Mouse (Mus musculus) right cerebral cortex, postnatal 25 days (tissue): ENCODE results near the gene Apon.
"Not testable (repeated sequence)": the region's sequence is repeated elsewhere in the genome, so short reads cannot be mapped to it uniquely, and the experiment has no call there.

ENCODE experiments used
- DNase-seq: peaks from one replicate; pipeline ENCODE4 v3.0.0; 2022

The Apon gene

DNA sequence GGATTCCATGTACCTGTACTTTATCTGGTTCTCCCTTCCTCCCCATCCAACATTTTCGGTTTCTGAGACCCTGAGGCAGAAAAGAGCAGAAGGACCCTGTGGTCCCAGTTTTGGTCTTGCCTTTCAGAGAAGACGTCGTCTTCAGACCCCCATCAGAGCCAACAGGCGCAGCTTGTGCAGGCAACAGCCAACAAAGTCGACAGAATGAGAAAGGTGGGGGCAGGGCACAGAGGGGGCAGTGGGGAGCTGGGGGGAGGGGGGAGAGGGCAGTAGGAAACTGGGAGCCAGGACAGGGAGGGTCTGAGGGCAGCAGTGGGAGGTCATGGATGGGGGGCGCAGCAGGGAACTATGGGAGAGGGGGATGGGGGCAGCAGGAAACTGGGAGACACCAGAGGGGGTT, 24.3 kb downstream of the Apon start:
- DNase-seq: no peak

- DNase-seq: no peak
Measured at GRCm38 (mm10) chr10:128280943-128281342, 27.0 kb downstream of the Apon start.

GRCm38 (mm10) chr10:128281682-128282081, 27.8 kb downstream of the Apon start:
- no peak for DNase-seq

DNA sequence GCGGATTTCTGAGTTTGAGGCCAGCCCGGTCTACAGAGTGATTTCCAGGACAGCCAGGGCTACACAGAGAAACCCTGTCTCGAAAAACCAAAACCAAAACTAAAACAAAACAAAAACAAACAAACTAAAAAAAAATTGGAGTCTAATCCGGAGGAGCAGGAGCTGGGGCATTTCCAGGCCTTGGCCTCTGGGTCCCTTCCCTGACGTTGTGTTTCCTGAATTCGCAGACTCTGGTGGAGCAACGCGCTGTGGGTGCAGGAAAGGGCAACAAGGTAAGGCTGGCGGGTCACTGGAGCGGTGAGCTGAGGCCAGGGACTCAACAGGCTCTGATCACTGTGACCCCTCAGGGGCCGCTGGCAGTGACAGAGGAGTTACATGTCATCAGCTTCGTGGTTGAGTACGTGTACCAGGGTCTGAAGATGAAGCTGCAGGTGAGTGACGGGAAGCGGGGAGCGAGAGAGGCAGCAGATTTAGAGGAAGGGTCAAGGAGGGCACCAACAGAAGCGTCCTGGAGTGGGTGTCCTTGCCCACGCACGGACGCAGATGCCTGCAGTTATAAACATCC, 29.1 kb downstream of the Apon start:
- DNase-seq: no peak

DNA sequence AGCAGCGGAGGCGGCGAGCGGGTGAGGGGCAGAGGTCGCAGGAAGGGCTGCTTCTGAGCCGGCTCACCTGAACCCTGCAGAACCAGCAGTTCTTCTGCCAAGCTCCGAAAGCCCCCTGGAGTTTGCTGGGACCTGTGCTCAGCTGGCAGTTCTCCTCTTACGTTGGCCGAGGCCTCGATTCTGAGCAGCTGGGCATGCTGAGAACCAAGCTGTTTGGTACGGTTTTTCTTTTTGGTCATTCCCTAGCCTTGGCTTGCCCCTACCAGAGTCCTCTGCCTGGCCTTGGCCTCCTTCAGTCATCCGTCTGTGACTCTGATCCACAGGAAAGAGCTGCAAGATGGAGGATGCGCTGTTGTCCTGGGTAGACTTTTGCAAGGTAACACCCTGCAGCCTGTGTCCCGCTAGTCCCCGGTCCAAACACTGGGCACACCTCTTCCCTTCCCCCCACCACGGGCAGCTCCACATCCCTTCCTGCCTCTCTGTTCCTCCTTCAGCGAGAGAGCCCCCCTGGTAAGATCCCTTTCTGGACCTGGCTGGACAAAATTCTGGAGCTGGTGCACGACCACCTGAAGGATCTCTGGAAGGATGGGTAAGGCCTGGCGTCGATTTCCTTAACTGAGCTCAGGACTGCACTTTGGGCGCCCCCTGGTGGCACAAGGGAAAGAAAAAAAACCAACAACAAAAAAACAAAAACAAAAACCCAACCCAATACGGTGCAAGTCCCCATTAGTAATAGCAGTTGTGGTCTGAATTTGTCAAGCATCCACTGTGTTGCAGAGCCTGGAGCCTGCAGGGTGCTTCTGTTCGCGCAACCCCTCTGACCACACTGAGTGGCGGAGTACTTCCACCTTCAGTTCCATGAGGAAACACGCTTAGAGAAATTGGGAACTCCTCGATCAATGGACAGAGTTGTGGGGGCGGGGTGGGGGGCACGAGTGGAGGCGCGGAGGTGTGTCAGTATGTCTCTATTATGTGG, 30.0 kb downstream of the Apon start:
- peak; percentile 33 for DNase-seq

GRCm38 (mm10) chr10:128290594-128290993, 36.7 kb downstream of the Apon start:
- not testable (repeated sequence) for DNase-seq

DNA sequence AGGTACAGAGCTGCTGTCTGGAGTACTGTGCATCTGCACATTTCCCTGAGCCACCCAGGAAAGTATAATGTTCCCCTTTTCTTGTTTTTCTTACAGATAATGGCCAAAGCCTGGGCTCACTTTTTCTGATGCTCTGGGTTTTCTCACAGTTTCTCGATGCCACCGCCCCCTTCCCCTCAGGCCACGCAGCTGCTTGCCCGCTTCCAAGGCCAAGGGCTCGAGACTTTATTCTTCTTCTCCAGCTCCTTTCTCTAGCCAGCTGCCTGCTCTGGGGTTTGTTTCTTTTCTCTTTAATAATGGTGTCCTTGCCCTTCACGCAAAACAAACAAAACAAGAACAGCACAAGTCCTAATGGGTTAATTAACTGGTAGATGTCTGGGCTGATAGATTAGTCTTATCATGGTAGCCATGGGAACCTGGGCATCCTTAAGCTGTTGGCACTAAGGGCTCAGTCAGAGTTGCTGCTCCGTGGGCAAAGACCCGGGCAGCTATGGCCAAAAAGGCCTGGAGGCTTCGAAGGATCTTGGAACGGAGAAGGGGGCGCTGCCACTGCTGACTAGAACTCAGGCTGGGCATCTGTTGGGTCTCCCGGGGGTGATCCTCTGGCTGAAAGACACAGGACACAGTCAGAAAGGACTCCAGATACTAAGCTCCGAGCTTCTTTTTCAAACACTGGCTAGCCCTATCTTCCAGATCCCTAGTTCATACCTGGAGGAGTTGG, 42.6 kb downstream of the Apon start:
- DNase-seq: no peak

DNA sequence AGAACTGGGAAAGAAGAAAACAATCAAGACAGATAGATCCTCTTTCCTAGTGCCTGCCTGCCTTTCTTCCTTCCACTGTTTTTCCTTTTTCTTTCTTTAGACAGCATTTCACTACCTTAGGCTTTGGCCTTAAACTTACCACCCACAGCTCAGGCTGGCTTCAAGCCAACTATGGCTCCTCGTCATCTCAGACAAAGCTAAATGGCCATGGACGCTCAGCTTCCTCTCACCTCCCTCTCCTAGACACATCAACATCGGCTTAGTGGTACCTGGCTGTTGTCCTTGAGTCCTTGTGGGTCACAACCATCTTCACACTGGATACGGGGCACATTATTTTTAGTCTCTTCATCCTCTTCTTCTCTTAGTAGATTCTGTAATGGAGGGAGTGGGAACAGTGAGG, 43.3 kb downstream of the Apon start:
- DNase-seq: no peak

DNA sequence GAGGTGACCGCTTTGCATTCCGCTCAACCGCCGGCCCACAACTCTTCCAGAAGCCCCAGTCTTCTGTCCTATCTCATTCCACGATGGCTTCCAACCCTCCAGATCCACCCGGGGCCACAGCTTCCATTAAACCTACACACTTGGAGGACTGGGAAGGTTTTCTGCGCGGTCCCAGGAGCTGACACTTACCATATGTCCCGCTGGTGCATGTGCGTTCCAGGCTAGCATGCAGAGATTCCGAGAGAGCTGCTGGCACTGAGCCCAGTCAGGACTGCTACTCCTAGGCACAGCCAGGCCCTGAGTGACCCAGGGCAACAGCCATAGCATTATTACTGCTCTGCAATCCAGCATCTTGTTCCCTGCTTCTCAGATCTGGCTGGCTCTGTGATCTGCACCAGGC, 43.7 kb downstream of the Apon start:
- no peak for DNase-seq

DNA sequence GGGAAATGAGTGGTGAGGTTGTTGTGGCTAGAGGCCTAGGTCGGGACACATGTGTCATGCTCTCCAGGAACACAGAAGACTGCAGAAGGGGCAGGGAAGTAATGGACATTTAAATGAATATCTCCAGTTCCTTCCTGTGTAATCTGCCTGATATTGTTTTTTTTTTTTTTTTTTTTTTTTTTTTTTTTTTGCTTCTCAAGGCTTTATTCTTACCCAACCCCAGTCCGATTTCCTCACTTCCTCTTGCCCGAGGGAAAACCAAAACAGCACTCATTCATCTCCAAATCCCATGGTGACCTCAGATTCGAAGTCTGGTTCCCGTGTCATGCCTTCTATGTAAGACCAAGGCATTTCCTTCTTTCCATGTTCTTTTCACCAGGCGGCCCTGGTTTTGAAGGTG, 44.3 kb downstream of the Apon start:
- DNase-seq: no peak

- no peak for DNase-seq
Measured at GRCm38 (mm10) chr10:128298702-128299171, 44.8 kb downstream of the Apon start, which contains the start of gene Il23a. Gene Il23a (minus strand): TSS chr10:128298752.

DNA sequence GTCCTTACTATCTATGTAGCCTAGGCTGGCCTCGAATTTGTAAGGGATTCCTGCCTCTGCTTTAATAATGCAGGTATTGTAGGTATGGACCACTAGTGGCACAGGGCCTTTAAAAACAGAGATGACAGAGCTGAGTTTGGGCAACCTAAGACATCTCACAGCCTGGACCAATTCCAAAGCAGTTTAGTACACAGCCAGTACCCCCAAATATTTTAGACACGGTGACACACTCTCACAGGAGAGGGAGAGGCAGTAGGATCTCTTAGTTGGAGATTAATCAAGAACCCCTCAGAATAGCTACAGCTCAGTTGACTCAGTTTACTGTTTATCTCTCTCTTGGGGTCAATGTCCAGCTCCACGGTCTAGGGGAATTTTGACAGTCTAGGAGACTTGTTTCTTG, 48.5 kb downstream of the Apon start:
- no peak for DNase-seq

GRCm38 (mm10) chr10:128302785-128303125, 48.9 kb downstream of the Apon start:
- no peak for DNase-seq

- DNase-seq: peak; percentile 100
Measured at GRCm38 (mm10) chr10:128303126-128304021, 49.5 kb downstream of the Apon start, which contains the start of gene Pan2. Gene Pan2 (plus strand): TSS chr10:128303335.
